Mouse (Mus musculus): ENCODE data around the gene Ghdc. TPM values are rescaled to one million over a fixed set of nuclear protein-coding genes. Genes with fewer than 3 reads are reported as not detected.

The Ghdc gene
- polyA plus RNA-seq, 1 experiment from 2014 or later = 4.9 TPM

DNA sequence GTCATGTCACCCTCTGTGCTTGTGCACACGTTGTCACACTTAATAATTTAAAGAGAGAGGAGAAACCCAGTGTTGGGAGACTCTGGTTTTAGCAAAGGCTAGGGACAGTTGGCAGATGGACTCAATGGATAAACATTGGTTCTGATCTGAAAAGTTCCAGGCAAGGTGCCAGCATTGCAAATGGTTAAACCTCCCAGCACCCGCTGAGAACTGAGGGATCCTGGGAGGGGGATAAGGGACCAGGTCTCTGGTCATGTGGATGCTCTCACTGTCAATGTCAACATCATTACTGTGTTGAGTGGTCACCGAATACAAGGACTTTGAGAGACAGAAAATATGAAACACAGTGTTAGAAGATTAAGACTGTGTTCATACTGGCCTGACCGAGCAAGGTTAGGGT is 46.0 kb upstream of the Ghdc start:
- Histone ChIP-seq H3K36me3 (ENCODE audit: insufficient read depth, low read length) (no peaks in the 10 kb centered on the region), H3K27me3 (replicated peaks; ENCODE audit: insufficient read depth, low read length) (no peaks in the 10 kb centered on the region), H3K4me1 (ENCODE audit: insufficient read depth, low read depth, low read length) (no peaks in the 10 kb centered on the region; the same call in 1 of the 2 replicates), H3K9me3 (ENCODE audit: low read length) (no peaks in the 10 kb centered on the region), H3K27ac (ENCODE audit: low read length) (no peak overlapping the region), H3K9ac (replicated peaks; ENCODE audit: low read depth) (no peak overlapping the region), H3K4me2 (replicated peaks; ENCODE audit: low read depth, low read length) (no peak overlapping the region), H3K4me3 (ENCODE audit: low read depth, low read length) (no peak overlapping the region)
- 38% methylated on average over 4 of the region's 4 CpGs for WGBS
- DNase-seq (ENCODE audit: low spot score) = no peak
- 0 out of 2 replicates have a peak, but pooled peaks have one; percentile 11 for ATAC-seq
- no peak for TF ChIP-seq EP300 (IDR thresholded peaks at IDR 0.05)
- TF ChIP-seq CTCF (IDR thresholded peaks at IDR 0.05) = no peak

- H3K9ac ChIP-seq (replicated peaks; ENCODE audit: low read depth) = no peak overlapping the region
- H3K4me2 ChIP-seq (replicated peaks; ENCODE audit: low read depth, low read length) = no peak overlapping the region
- TF ChIP-seq CTCF (IDR thresholded peaks at IDR 0.05) = no peak
- no peaks in the 10 kb centered on the region; the same call in 1 of the 2 replicates for H3K4me1 ChIP-seq (ENCODE audit: insufficient read depth, low read depth, low read length)
- H3K27ac ChIP-seq (ENCODE audit: low read length) = no peak overlapping the region
- WGBS = 55% methylated on average over 3 of the region's 3 CpGs
- H3K27me3 ChIP-seq (replicated peaks; ENCODE audit: insufficient read depth, low read length) = no peaks in the 10 kb centered on the region
- no peak for ATAC-seq
- DNase-seq (ENCODE audit: low spot score) = no peak
- no peaks in the 10 kb centered on the region for H3K36me3 ChIP-seq (ENCODE audit: insufficient read depth, low read length)
- no peaks in the 10 kb centered on the region for H3K9me3 ChIP-seq (ENCODE audit: low read length)
- no peak overlapping the region for H3K4me3 ChIP-seq (ENCODE audit: low read depth, low read length)
Observed at GRCm38 (mm10) chr11:100816342-100816741, 45.6 kb upstream of the Ghdc start.

GRCm38 (mm10) chr11:100814498-100814897 is 43.7 kb upstream of the Ghdc start:
- DNase-seq (ENCODE audit: low spot score) = peak; percentile 88
- 27% methylated on average over 13 of the region's 13 CpGs for WGBS
- peak; percentile 78 for ATAC-seq
- H3K27me3 ChIP-seq (replicated peaks; ENCODE audit: insufficient read depth, low read length) = no peaks in the 10 kb centered on the region
- H3K27ac ChIP-seq (ENCODE audit: low read length) = no peak overlapping the region
- TF ChIP-seq CTCF (IDR thresholded peaks at IDR 0.05) (no peak; the same call in 1 of the 2 replicates), EP300 (IDR thresholded peaks at IDR 0.05) (no peak)
- no peaks in the 10 kb centered on the region for H3K9me3 ChIP-seq (ENCODE audit: low read length)
- H3K4me1 ChIP-seq (ENCODE audit: insufficient read depth, low read depth, low read length) = no peaks in the 10 kb centered on the region; the same call in 1 of the 2 replicates
- H3K36me3 ChIP-seq (ENCODE audit: insufficient read depth, low read length) = no peaks in the 10 kb centered on the region
- no peak overlapping the region for H3K4me3 ChIP-seq (ENCODE audit: low read depth, low read length)
- H3K9ac ChIP-seq (replicated peaks; ENCODE audit: low read depth) = no peak overlapping the region
- H3K4me2 ChIP-seq (replicated peaks; ENCODE audit: low read depth, low read length) = peak overlapping the region; percentile 21; the same call in 1 of the 2 replicates

- H3K4me2 ChIP-seq (replicated peaks; ENCODE audit: low read depth, low read length) = no peak overlapping the region
- WGBS = 87% methylated on average over 2 of the region's 2 CpGs
- DNase-seq (ENCODE audit: low spot score) (no peak), ATAC-seq (no peak)
- TF ChIP-seq EP300 (IDR thresholded peaks at IDR 0.05) (no peak), CTCF (IDR thresholded peaks at IDR 0.05) (peak; percentile 48)
- no peak overlapping the region for H3K4me3 ChIP-seq (ENCODE audit: low read depth, low read length)
- no peaks in the 10 kb centered on the region for H3K4me1 ChIP-seq (ENCODE audit: insufficient read depth, low read depth, low read length)
- no peak overlapping the region for H3K9ac ChIP-seq (replicated peaks; ENCODE audit: low read depth)
- H3K27me3 ChIP-seq (replicated peaks; ENCODE audit: insufficient read depth, low read length) = no peaks in the 10 kb centered on the region
- no peaks in the 10 kb centered on the region for H3K9me3 ChIP-seq (ENCODE audit: low read length)
- no peaks in the 10 kb centered on the region for H3K36me3 ChIP-seq (ENCODE audit: insufficient read depth, low read length)
- H3K27ac ChIP-seq (ENCODE audit: low read length) = no peak overlapping the region
Observed at GRCm38 (mm10) chr11:100811132-100811531, 40.4 kb upstream of the Ghdc start.

- no peak for ATAC-seq
Observed at GRCm38 (mm10) chr11:100810516-100810915, 39.8 kb upstream of the Ghdc start.

DNA sequence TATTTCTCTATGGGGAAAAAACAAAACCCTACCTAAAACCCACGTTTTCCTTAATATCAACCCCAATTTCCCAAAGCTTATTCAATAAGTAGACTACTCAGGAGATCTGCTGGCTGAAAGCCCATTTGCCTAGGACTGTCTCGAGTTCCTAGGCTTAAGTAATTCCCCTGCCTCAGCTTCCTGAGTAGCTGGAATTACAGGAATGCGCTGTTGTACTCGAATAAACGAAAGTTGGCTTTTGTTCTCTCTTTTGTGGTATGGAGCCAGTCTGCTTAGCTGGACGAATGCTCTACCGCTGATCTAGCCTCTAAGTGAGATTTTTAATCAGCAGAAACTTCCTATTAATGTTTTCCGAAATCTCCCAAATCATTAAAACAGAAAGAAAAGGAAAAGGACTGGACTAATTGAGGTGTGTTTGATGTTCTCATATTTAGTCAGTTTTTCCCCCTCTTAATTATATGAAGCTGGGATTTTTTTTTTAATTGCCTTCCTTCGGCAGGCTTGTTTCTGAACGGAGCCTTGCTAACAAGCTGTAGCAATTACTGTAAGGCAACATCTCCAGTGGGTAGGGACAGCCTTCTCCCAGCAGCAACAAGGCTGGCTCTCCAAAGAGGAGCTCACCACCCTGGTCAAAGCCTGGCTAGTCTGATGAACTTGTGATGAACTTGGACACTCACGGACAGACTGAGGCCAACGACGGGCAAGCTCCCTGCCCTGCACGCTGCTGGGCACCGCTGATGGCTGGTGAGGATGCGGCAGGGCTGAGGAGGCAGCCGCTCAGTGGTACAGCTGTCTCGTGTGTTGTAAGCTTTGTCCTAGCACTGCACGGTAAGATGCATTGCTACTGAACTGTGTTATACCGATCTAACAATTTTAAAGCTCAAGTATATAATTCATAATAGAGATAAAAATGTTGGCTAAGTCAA is 35.9 kb upstream of the Ghdc start:
- WGBS = 66% methylated on average over 20 of the region's 20 CpGs
- Histone ChIP-seq H3K4me2 (replicated peaks; ENCODE audit: low read depth, low read length) (no peak overlapping the region), H3K27me3 (replicated peaks; ENCODE audit: insufficient read depth, low read length) (no peaks in the 10 kb centered on the region), H3K4me3 (ENCODE audit: low read depth, low read length) (no peak overlapping the region), H3K9ac (replicated peaks; ENCODE audit: low read depth) (no peak overlapping the region), H3K4me1 (ENCODE audit: insufficient read depth, low read depth, low read length) (no peaks in the 10 kb centered on the region), H3K27ac (ENCODE audit: low read length) (no peak overlapping the region), H3K36me3 (ENCODE audit: insufficient read depth, low read length) (peaks cover 7% of the 10 kb centered on the region; the same call in 1 of the 2 replicates), H3K9me3 (ENCODE audit: low read length) (no peaks in the 10 kb centered on the region)
- no peak for ATAC-seq
- TF ChIP-seq CTCF (IDR thresholded peaks at IDR 0.05) (no peak), EP300 (IDR thresholded peaks at IDR 0.05) (no peak)
- no peak for DNase-seq (ENCODE audit: low spot score)

More at GRCm38 (mm10) chr11:100810516-100810915, 39.8 kb upstream of the Ghdc start:
- H3K9ac ChIP-seq (replicated peaks; ENCODE audit: low read depth) = no peak overlapping the region
- no peak overlapping the region for H3K27ac ChIP-seq (ENCODE audit: low read length)
- no peaks in the 10 kb centered on the region for H3K9me3 ChIP-seq (ENCODE audit: low read length)
- H3K27me3 ChIP-seq (replicated peaks; ENCODE audit: insufficient read depth, low read length) = no peaks in the 10 kb centered on the region
- no peak overlapping the region for H3K4me3 ChIP-seq (ENCODE audit: low read depth, low read length)
- no peaks in the 10 kb centered on the region for H3K36me3 ChIP-seq (ENCODE audit: insufficient read depth, low read length)
- TF ChIP-seq EP300 (IDR thresholded peaks at IDR 0.05) (no peak), CTCF (IDR thresholded peaks at IDR 0.05) (no peak)
- DNase-seq (ENCODE audit: low spot score) = no peak
- 75% methylated on average over 9 of the region's 9 CpGs for WGBS
- H3K4me2 ChIP-seq (replicated peaks; ENCODE audit: low read depth, low read length) = no peak overlapping the region
- H3K4me1 ChIP-seq (ENCODE audit: insufficient read depth, low read depth, low read length) = no peaks in the 10 kb centered on the region

Measured in lung, postnatal 0 days (tissue).